12 mouse cellular contexts compared by ENCODE assay signal in genomic region chr4:137373711-137374110, GRCm38 (mm10). TPM values are rescaled to one million over a fixed set of nuclear protein-coding genes. Genes with fewer than 3 reads are reported as not detected.
DNase-seq lines count a peak whose midpoint lies in the region; ATAC-seq lines count a peak whose summit lies in the region.
"Had no signal": no experiment of that assay in that cellular context is flagged by ENCODE, and none has a peak within 500 bp of the region (broad histone marks: within the 10 kb centered on the region; RNA-seq: fewer than 3 reads in every experiment).

No protein-coding gene starts in this region.

- 61% methylated on average over 6 of the region's 6 CpGs for WGBS in forebrain, embryonic 10.5 days
- WGBS in forebrain, embryonic 16.5 days = 72% methylated on average over 6 of the region's 6 CpGs

- no peaks in the 10 kb centered on the region for H3K36me3 ChIP-seq in forebrain, embryonic 10.5 days (replicated peaks)
- H3K36me3 ChIP-seq in forebrain, embryonic 16.5 days (ENCODE audit: control insufficient read depth, insufficient read depth) = no peaks in the 10 kb centered on the region
- H3K36me3 ChIP-seq: midbrain, embryonic 12.5 days had no signal

- no peak overlapping the region for H3K9ac ChIP-seq in forebrain, embryonic 16.5 days (replicated peaks; ENCODE audit: low read depth, low read length)
- H3K9ac ChIP-seq: midbrain, embryonic 12.5 days had no signal

- H3K4me2 ChIP-seq in forebrain, embryonic 16.5 days (ENCODE audit: low read length) = no peak overlapping the region
- H3K4me2 ChIP-seq: midbrain, embryonic 12.5 days had no signal

- no peak overlapping the region for H3K4me3 ChIP-seq in forebrain, embryonic 10.5 days
- no peak overlapping the region for H3K4me3 ChIP-seq in forebrain, embryonic 16.5 days (replicated peaks; ENCODE audit: low read length)
- H3K4me3 ChIP-seq: midbrain, embryonic 12.5 days had no signal

- peaks cover 38% of the 10 kb centered on the region for H3K4me1 ChIP-seq in forebrain, embryonic 10.5 days
- peaks cover 10% of the 10 kb centered on the region for H3K4me1 ChIP-seq in forebrain, embryonic 16.5 days (replicated peaks; ENCODE audit: control insufficient read depth, insufficient read depth, low read length)

- peak overlapping the region; percentile 48 for H3K27ac ChIP-seq in forebrain, embryonic 10.5 days
- H3K27ac ChIP-seq in forebrain, embryonic 16.5 days (ENCODE audit: low read length) = no peak overlapping the region
- H3K27ac ChIP-seq: midbrain, embryonic 12.5 days had no signal

- ATAC-seq in forebrain, embryonic 16.5 days = no peak
- 0 out of 2 replicates have a peak, but pooled peaks have one; percentile 22 for ATAC-seq in common myeloid progenitor, adult 5-6 weeks (replicated peaks; ENCODE audit: low read depth, poor library complexity, severe bottlenecking)

- no peak for DNase-seq in forebrain, embryonic 10.5 days (ENCODE audit: extremely low spot score, low spot score)
- DNase-seq in layer of hippocampus, adult 9-11 months = peak; percentile 75
- no peak for DNase-seq in layer of hippocampus, postnatal 25 days (ENCODE audit: extremely low spot score in 1 of 2, low spot score in 1 of 2)
- DNase-seq in lung, postnatal 36 days = peak; percentile 57
- no peak for DNase-seq in urinary bladder, postnatal 10 days (ENCODE audit: low spot score)
- no peak for DNase-seq in adrenal gland, postnatal 4 days (ENCODE audit: low spot score in 2 of 2)
- DNase-seq: B cell, adult 2 months had no signal

- H3K27me3 ChIP-seq in forebrain, embryonic 10.5 days (ENCODE audit: poor library complexity, severe bottlenecking) = no peaks in the 10 kb centered on the region
- no peaks in the 10 kb centered on the region for H3K27me3 ChIP-seq in forebrain, embryonic 16.5 days (replicated peaks; ENCODE audit: control insufficient read depth, insufficient read depth, low read length)

- no peaks in the 10 kb centered on the region for H3K9me3 ChIP-seq in forebrain, embryonic 10.5 days
- no peaks in the 10 kb centered on the region for H3K9me3 ChIP-seq in forebrain, embryonic 16.5 days (ENCODE audit: control insufficient read depth, low read length)
- H3K9me3 ChIP-seq: midbrain, embryonic 12.5 days had no signal

RNA-seq across cellular contexts. Expression of gene Cdc42, which starts 16.2 kb away (rescaled TPM):
- polyA plus RNA-seq in forebrain, embryonic 10.5 days (2016; fragmentation: Nextera tagmentation; extraction: Ambion mirVana) = 567 and 573 TPM in 2 replicates
- 912 and 941 TPM in 2 replicates for polyA plus RNA-seq in forebrain, embryonic 16.5 days (2015; fragmentation: Nextera tagmentation; extraction: Ambion mirVana)
- 100 to 1,000 TPM; 307 to 339 TPM for total RNA-seq in layer of hippocampus, postnatal 25 days (2021)
- 481 and 507 TPM in 2 replicates for total RNA-seq in common myeloid progenitor, adult 5-6 weeks (2017)
- 100 to 1,000 TPM; 407 to 413 TPM for total RNA-seq in adrenal gland, postnatal 4 days (2021)

RNA-seq across cellular contexts. Expression of gene Cela3a, which starts 35.9 kb away (rescaled TPM):
- polyA plus RNA-seq in forebrain, embryonic 10.5 days (2016; fragmentation: Nextera tagmentation; extraction: Ambion mirVana) = not detected in 2 replicates
- polyA plus RNA-seq in forebrain, embryonic 16.5 days (2015; fragmentation: Nextera tagmentation; extraction: Ambion mirVana) = not detected in 2 replicates
- total RNA-seq in layer of hippocampus, postnatal 25 days (2021) = not detected
- total RNA-seq in common myeloid progenitor, adult 5-6 weeks (2017) = not detected in 2 replicates
- total RNA-seq in adrenal gland, postnatal 4 days (2021) = 1 to 10 TPM in 1 of 2 experiments, not detected in 1; 8.3 TPM
- polyA plus RNA-seq: embryonic facial prominence, embryonic 14.5 days; hindbrain, embryonic 11.5 days; midbrain, embryonic 12.5 days had no signal

RNA-seq across cellular contexts. Expression of gene Cela3b, which starts 56.6 kb away (rescaled TPM):
- polyA plus RNA-seq in forebrain, embryonic 10.5 days (2016; fragmentation: Nextera tagmentation; extraction: Ambion mirVana) = not detected in 2 replicates
- not detected in 2 replicates for polyA plus RNA-seq in forebrain, embryonic 16.5 days (2015; fragmentation: Nextera tagmentation; extraction: Ambion mirVana)
- total RNA-seq in layer of hippocampus, postnatal 25 days (2021) = not detected
- total RNA-seq in common myeloid progenitor, adult 5-6 weeks (2017) = not detected in 2 replicates
- 100 to 1,000 TPM in 1 of 2 experiments, not detected in 1; 918 TPM for total RNA-seq in adrenal gland, postnatal 4 days (2021)
- polyA plus RNA-seq: hindbrain, embryonic 11.5 days; midbrain, embryonic 12.5 days had no signal

Comparison
In these comparisons a context has a peak if more than half of its experiments do, and no peak if none do; other contexts are left out.
1. DNase-seq: peak in layer of hippocampus, adult 9-11 months (single experiment) and lung, postnatal 36 days (single experiment); none in forebrain, embryonic 10.5 days (single experiment), layer of hippocampus, postnatal 25 days (0 of 2), urinary bladder, postnatal 10 days (single experiment) and adrenal gland, postnatal 4 days (0 of 2).